Mouse (Mus musculus) ES-E14 (cell line): ENCODE results near the gene Cmtm7. TPM values are rescaled to one million over a fixed set of nuclear protein-coding genes. Genes with fewer than 3 reads are reported as not detected.

Experiments used
- DNase-seq: peaks from one replicate; pipeline ENCODE4 v3.0.0-alpha.2; 2013; ENCODE audit warnings: low read depth, low spot score
- H3K27ac ChIP-seq: 2 replicates; pipeline ENCODE4 v1.5.1; 2012; ENCODE audit warnings: low read depth, mild to moderate bottlenecking, low read length, moderate library complexity, mixed read lengths; ENCODE audit not compliant: poor library complexity, insufficient read depth, severe bottlenecking
- H3K36me3 ChIP-seq: 2 replicates; pipeline ENCODE4 v1.6.1; 2012; ENCODE audit warnings: mild to moderate bottlenecking, low read length, moderate library complexity, mixed read lengths; ENCODE audit not compliant: control insufficient read depth, poor library complexity, insufficient read depth, severe bottlenecking
- H3K4me1 ChIP-seq, 2 experiments: fragments of 150-350 bp in 1 of 2; sonication (generic) in 1 of 2; 2 replicates each; pipeline ENCODE4 v1.6.1; 2012; ENCODE audit warnings: low read length in 2 of 2, mild to moderate bottlenecking in 1 of 2, mixed read lengths in 1 of 2; ENCODE audit not compliant: control insufficient read depth in 2 of 2, insufficient read depth in 2 of 2, poor library complexity in 1 of 2
- H3K4me3 ChIP-seq, 2 experiments: fragments of 150-350 bp in 1 of 2; sonication (generic) in 1 of 2; 2 replicates each; pipeline ENCODE4 v1.5.1; 2012; ENCODE audit warnings: low read length in 2 of 2, low read depth in 1 of 2, mild to moderate bottlenecking in 1 of 2, mixed read lengths in 1 of 2; ENCODE audit not compliant: insufficient read depth in 1 of 2, poor library complexity in 1 of 2, severe bottlenecking in 1 of 2
- H3K9ac ChIP-seq: 2 replicates; pipeline ENCODE4 v1.6.1; 2012; ENCODE audit warnings: low read depth, mild to moderate bottlenecking, low read length, mixed read lengths; ENCODE audit not compliant: poor library complexity, insufficient read depth, severe bottlenecking
- H3K9me3 ChIP-seq: fragments of 150-350 bp; sonication (generic); 2 replicates; pipeline ENCODE4 v1.6.1; 2012; ENCODE audit warnings: low read depth, mild to moderate bottlenecking, low read length; ENCODE audit not compliant: control insufficient read depth, insufficient read depth
- CHD2 ChIP-seq: IDR thresholded peaks from 2 replicates; pipeline ENCODE4 v1.6.1; 2014; ENCODE audit warnings: mild to moderate bottlenecking, low read depth, low read length, inconsistent platforms
- HCFC1 ChIP-seq: IDR thresholded peaks from 2 replicates; pipeline ENCODE4 v1.6.1; 2012; ENCODE audit warnings: low read length, inconsistent platforms, borderline replicate concordance; ENCODE audit not compliant: insufficient read depth
- MAFK ChIP-seq: IDR thresholded peaks from 2 replicates; pipeline ENCODE4 v1.6.1; 2014; ENCODE audit warnings: mild to moderate bottlenecking, low read depth, low read length, inconsistent platforms; ENCODE audit not compliant: insufficient read depth
- ZC3H11A ChIP-seq: IDR thresholded peaks from 2 replicates; pipeline ENCODE4 v1.6.1; 2012; ENCODE audit warnings: low read depth, mild to moderate bottlenecking, inconsistent platforms, low read length, borderline replicate concordance
- ZNF384 ChIP-seq: IDR thresholded peaks from 2 replicates; pipeline ENCODE4 v1.6.1; 2012; ENCODE audit warnings: low read depth, low read length, inconsistent platforms
- in situ Hi-C, 2 experiments: fragments of 600-800 bp; cut with MboI; formaldehyde crosslinking; loops; one replicate each; pipeline ENCODE4 v1.15.1; 2025; ENCODE audit warnings: low sequenced_read_pairs in 2 of 2, inconsistent platforms in 1 of 2; ENCODE audit not compliant: unreplicated experiment in 2 of 2
- total RNA-seq: library from RNA; depleted of rRNA; stranded (reverse); fragments of 300-350 nt; gene quantifications from 2 replicates; pipeline ENCODE4 v1.2.3, GENCODE M21; 2012

Gene Cmtm7
- total RNA-seq, 1 experiment: 75.1 TPM

- no peak for DNase-seq
- TF ChIP-seq MAFK (no peak), CHD2 (no peak), ZC3H11A (no peak), ZNF384 (no peak), HCFC1 (no peak)
- peaks cover 18% of the 10 kb centered on the region; the same call in 1 of the 2 replicates for H3K36me3 ChIP-seq
- no peak overlapping the region for H3K4me3 ChIP-seq
- H3K4me1 ChIP-seq: peaks cover 0 to 3% of the 10 kb centered on the region in 2 experiments; a peak in 2 of 4 replicates
- in situ Hi-C loops: no loop called here
- H3K27ac ChIP-seq: no peak overlapping the region
- no peaks in the 10 kb centered on the region for H3K9me3 ChIP-seq
- H3K9ac ChIP-seq: no peak overlapping the region
These were observed 36.5 kb downstream of the Cmtm7 start for GRCm38 (mm10) chr9:114745163-114745562.

DNA sequence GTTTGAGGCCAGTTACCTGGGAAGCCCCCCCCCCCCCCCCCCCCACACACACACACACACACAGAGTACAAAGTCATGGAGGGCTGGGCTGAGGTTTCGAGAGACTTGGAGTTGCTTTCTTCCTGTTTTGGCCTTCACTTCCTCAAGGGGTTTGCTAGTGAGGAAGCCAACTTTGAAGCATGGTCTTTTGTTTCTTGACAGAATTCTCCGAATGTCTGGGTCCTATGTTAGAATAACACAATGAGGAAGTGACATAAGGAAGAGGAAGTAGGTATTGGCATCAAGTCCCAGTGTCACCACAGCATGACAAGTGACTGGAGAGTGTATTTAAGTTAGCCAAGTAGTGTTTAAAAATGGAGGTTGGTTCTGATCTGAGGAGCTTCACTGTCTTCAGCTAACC is 38.9 kb downstream of the Cmtm7 start:
- in situ Hi-C loops: no loop called here
- Histone ChIP-seq H3K9me3 (no peaks in the 10 kb centered on the region), H3K4me3 (no peak overlapping the region), H3K36me3 (peaks cover 18% of the 10 kb centered on the region; the same call in 1 of the 2 replicates), H3K9ac (no peak overlapping the region), H3K27ac (no peak overlapping the region), H3K4me1 (peaks cover 0 to 3% of the 10 kb centered on the region in 2 experiments; a peak in 2 of 4 replicates)
- TF ChIP-seq ZNF384 (no peak), HCFC1 (no peak), ZC3H11A (no peak), CHD2 (no peak), MAFK (no peak)
- DNase-seq: no peak

DNA sequence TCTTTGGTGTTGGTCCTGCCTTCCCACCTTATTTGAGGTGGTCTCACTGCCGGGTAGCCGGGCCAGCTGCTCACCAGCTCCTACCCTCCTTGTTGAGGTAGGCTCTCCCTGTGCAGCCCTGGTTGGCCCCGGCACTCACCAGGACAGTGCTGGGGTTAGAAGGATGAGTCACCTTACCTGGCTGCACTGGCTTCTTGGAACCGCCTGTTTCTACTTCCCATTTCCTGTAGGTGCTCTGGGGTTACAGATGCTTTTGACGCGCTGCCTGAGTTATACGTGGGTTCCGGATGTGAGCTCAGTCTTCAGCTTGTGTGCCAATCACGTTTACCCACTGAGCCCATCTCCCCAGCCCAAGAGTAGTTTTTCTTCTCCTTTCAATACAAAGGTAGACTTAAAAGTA is 41.3 kb downstream of the Cmtm7 start:
- DNase-seq: no peak
- H3K4me3 ChIP-seq: no peak overlapping the region
- no peaks in the 10 kb centered on the region for H3K4me1 ChIP-seq
- H3K27ac ChIP-seq: no peak overlapping the region
- no peak overlapping the region for H3K9ac ChIP-seq
- no peak for TF ChIP-seq ZC3H11A
- TF ChIP-seq CHD2: no peak
- no peak for TF ChIP-seq MAFK
- TF ChIP-seq HCFC1: no peak
- no peak for TF ChIP-seq ZNF384
- in situ Hi-C loops: no loop called here
- H3K36me3 ChIP-seq: peaks cover 13% of the 10 kb centered on the region; the same call in 1 of the 2 replicates
- no peaks in the 10 kb centered on the region for H3K9me3 ChIP-seq

- H3K9me3 ChIP-seq: no peaks in the 10 kb centered on the region
- no peak for TF ChIP-seq ZC3H11A
- TF ChIP-seq HCFC1: no peak
- no peak for TF ChIP-seq MAFK
- in situ Hi-C loops: no loop called here
- peaks cover 4 to 8% of the 10 kb centered on the region in 2 experiments for H3K4me1 ChIP-seq
- H3K36me3 ChIP-seq: peaks cover 8% of the 10 kb centered on the region; the same call in 1 of the 2 replicates
- no peak overlapping the region for H3K9ac ChIP-seq
- H3K4me3 ChIP-seq: no peak overlapping the region
- no peak for DNase-seq
- no peak overlapping the region for H3K27ac ChIP-seq
These were observed 45.2 kb downstream of the Cmtm7 start for GRCm38 (mm10) chr9:114736442-114736841.

GRCm38 (mm10) chr9:114733238-114733637 is 48.4 kb downstream of the Cmtm7 start:
- Histone ChIP-seq H3K4me1 (peaks cover 8 to 14% of the 10 kb centered on the region in 2 experiments), H3K9ac (no peak overlapping the region), H3K9me3 (no peaks in the 10 kb centered on the region), H3K36me3 (peaks cover 2% of the 10 kb centered on the region; the same call in 1 of the 2 replicates), H3K4me3 (no peak overlapping the region), H3K27ac (no peak overlapping the region)
- TF ChIP-seq MAFK (no peak), ZC3H11A (no peak), HCFC1 (no peak), CHD2 (no peak), ZNF384 (no peak)
- no peak for DNase-seq
- in situ Hi-C loops: no loop called here
